Mouse (Mus musculus) natural killer cell, adult 2 months (primary cell): ENCODE data around the gene Nhlh2.

Experiments
- DNase-seq, 2 experiments: peaks; one replicate each; pipeline ENCODE4 v3.0.0; 2022; ENCODE audit warnings: low spot score in 2 of 2

Gene Nhlh2

DNA sequence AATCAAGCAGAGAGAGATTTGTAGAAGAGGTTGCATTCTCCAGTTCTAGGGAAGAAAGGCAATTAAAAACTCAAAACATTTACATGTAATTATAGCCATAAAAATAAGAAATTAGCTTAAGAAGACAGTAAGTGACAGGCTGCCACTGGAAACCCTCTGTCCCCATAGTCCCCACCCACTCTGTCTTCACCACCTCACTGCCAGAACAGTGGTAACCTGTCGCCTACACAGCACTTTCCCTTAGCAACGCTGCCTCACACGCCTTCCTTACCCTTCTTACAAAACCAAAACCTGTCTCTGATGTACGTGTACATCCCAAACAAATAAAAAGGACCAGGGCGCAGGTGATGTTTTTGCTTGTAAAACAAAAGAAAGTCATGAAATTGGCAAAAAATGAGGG is 15.8 kb downstream of the Nhlh2 start:
- no peak for DNase-seq

DNA sequence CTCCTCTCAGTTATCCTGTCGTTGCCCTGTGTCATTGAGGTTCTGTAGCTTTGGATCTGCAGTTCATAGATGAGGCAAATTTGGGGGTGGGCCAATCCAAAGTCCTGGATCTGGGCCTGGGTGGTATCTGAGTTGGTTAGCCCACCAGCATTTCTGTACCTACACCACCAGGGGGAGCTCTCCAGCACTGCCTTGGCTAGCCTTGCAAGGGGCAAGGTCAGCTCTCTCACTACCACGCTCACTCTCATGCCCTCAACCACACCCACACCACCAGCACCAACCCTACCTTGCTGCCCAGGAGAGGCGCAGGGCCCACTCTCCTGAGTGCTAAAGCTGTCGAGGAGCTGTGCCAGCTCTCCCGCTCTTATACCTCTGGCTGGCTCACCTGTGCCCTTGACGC is 18.0 kb downstream of the Nhlh2 start:
- DNase-seq, result no peak

DNA sequence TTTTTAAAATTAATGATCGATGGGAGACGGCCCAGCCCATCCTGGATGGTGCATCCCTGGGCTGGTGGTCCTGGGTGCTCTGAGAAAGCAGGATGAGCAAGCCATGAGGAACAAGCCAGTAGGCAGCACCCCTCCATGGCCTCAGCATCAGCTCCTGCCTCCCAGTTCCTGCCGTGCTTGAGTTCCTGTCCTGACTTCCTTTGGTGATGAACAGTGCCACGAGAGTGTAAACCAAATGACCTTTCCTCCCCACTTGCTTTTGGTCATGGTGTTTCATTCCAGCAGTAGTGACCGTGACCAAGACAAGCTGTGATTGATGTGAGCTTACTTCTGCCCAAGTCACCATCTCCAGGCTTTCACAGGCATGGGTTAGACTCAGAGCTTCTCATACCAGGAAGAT is 27.9 kb downstream of the Nhlh2 start:
- no peak for DNase-seq

DNA sequence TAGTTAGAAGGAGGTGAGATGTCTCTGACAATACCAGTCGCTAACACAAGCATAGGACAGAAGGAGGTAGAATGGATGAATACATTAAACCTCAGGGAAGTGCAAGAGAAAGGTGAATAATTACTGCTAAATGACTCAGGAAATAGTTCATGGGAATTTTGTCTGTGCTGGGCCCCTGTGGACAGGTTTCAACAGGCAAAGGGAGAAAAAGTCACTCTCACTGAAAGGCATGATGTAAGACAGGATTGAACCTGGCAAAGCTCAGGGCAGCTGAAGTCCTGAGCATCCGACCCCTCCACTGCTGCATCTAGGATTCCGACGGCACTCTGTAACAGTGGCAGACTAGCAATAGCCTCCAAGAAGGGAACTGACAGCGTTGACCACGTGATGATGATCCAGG is 28.7 kb downstream of the Nhlh2 start:
- no peak for DNase-seq

DNA sequence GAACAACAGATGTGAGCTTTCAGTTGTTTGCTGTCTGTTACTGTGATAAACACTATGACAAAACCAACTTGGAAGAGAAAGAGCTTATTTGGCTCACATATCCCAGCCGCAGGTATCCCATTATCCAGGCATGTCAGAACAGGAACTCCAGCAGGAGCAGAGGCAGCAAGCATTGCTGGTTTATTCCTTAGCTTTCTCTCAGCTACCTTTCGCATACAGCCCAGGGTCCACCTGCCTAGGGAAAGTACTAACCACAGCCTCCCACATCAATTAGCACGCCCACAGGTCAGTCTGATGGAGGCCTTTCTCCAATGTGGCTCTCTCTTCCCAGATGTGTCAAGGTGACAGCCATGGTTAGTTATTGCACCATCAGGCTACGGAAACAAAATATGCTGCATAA is 31.8 kb downstream of the Nhlh2 start:
- DNase-seq, result no peak

DNA sequence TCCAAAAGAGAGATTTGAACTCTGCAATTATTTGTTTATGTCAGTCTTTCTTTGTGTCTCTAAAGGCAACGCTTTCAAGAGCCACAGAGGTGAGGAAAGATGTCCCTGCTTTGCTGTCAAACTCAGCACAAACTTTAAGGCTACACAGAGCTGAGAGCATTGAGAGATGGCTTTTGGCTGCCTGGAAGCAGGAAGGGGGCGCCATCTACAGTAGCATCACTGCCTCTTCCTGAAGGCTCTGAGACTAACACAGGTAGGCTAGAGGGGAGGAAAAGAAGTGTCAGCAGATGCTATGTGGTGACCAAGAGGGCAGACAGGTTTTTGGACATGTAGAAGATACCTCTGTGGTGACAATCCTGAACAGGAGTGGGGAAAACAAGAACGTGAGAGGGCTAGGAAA is 35.2 kb downstream of the Nhlh2 start:
- no peak for DNase-seq

DNA sequence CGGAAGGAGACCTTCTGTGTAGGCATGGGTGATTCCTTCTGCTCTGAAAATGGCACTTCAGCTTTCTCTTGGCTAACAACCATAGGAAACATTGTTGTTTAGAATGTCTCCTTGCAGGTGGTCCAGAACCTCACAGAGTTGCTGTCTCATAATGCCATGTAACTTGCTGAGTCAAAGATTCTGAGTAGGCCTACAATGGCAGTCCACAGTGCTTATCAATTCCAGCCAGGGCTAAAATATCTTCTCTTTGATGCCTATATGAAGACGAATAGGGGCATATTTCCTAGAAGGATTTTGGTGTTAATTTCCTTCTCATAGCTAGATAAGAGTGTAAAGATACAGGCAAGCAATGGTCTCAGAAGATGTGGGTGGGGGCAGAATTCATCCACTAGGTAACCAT is 37.7 kb downstream of the Nhlh2 start:
- DNase-seq, result no peak

DNA sequence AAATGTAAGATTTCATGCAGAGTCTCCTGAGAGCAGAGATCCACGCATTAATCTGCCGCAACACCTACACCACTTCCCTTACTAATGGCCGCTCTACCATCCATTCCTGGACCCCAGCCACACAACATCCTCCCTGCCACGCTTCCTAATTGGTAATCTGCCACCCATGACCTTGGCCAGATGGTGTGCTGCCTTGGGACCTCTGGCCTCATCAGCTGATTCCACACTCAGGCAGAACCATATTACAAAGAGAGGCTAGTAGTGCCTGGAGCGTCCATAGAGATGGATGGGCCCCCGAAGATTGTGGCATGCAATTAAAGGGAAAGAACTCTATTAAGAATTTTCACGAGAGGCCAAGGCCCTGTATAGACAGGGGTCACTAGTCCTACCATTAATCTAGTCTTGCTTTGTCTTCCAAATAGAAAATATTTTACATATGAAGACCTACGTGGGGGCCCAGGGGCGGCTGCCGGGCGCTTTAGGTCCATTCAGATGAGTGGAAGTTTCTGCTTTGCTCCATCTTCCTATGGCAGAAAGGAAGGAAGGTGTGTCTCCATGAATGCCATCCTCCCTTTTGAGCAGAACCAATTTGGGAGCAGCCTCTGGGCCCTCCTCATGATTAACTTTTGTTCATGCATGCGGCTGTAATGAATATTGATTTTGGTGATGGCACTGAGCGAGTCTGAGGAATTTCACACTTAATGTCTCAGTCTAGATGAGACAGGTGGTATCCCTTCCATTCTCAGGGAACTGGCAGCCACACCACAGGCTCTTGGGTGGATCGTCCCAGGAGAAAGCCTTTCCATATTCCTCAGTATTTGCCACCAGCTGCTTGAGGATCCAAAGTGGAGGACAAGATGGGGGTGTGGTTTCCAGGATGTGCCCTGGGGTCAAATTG is 39.6 kb downstream of the Nhlh2 start:
- DNase-seq, result no peak

DNA sequence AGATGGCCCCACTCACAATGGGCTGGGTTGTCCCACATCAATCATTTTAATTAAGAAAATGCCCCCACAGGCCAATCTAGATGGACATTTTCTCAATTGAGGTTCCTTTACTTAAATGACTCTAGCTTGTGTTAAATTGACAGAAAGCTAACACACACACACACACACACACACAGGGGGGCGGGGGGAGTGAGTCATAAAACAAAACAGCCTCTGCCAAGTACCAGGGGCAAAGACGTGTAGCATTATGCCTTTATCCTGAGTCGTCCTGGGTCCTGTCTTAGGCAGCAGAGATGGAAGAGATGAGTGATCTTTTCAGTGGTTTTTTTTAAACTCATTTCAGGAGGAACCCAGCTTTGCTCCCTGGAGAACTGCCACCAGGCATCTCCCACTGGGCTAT is 42.2 kb downstream of the Nhlh2 start:
- DNase-seq, result no peak

DNA sequence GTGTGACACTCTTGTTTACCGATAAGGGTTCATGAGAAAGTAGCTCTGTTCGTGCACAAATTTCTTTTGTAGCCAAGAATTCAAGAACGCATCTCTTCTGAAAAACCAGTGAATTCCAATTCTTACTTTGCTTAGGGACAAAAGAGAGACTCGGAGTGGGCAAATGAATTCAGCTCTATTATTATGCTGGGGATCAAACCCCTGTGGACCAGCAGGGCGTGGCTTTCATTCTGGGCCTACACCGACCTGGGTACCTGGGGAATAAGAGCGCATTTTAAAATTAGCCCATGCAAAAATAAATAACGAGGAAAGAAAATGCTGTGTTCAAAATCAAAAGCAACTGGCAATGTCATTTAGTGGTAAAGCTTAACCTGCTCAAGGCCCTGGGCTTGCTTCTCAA is 43.4 kb downstream of the Nhlh2 start:
- DNase-seq, result no peak

DNA sequence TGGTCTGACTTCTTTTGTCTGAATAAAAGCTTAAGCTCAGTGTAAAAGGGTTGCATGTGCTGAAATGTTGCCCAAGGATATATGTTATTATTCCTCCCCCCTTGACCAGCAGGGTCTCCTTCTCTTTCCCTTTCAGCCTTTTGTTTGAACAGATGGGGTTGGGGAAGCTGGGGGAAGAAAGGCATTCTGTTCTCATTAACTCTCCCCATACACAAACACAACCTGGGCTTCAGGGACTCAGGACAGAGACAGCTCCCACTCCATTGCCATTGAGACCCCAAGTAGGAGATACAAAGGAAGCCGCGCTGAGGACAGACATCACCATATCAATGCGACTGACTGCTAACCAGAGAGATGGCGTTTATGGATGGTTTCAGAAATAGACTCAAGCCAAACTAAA is 46.0 kb downstream of the Nhlh2 start:
- DNase-seq, result no peak

DNA sequence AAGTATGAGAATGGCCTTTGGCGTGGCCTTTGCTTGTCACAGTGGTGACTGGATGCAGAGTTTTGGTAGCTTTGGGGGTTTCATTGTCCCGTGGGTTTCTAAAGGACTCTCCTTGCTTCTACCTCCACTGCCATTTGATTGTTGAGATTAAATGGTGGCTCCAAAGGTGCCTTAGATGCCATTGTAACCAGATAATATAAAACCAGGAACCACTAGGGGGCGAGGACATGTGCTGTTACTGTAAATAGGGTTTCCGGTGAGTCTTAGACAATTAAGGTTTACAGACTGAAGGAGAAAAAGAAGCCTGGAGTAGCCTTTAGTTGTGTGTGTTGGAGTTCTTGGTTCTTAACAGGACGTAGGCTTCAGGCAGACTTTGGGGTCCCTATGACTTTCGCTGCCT is 50.2 kb downstream of the Nhlh2 start:
- no peak for DNase-seq

DNA sequence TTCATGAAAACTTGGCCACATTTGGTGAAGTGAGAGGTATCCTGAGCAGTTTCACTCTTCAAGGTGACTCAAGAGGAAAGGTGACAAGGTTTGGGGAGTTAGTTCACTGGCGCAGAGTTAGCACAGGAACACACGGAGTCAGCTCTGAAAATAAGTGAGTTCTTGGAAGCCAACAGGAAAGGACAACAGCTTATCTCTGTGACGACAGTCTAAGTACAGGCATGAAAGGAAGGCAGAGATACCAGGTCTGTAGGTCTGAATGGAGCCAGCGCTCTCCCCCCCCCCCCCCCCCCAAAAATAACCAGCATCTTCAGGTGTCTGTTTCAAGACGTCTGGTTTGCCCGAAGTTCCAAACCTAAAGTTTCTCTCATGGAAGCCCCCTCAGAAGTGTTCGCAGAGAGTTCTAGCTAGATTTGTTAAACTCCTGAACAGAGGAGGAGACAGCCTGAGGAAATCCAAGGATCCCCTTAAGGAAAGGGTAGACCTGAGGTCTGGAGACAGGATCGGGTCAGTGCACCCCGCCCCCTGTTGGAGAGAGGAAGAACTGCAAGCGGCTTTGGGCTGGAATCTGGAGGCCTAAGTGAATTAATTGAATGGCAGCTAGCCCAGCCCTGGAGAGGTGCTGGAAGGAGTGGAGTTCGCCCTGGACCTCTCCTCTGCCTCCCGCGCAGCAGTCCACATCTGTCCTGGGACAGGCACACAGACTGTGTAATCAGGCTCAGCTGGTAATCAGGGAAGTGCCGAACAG is 52.2 kb downstream of the Nhlh2 start:
- DNase-seq, result peak in 1 of 2 experiments; percentile 10

DNA sequence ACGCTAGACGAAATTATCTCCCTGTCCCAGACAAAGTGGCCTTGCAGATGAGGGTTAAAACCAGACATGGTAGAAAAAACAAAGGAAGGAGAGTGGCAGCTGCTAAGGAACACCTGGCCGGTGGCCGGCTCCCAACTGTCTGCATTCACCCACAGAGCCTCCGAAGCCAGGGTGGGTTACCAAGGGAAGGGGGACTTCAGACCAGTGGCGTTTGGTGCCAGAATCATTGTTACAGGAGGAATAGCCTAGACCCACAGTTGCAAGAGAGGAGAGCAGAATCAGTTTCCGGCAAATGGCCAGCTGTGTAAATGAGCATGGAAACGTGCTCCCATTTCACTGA is 52.8 kb downstream of the Nhlh2 start:
- no peak for DNase-seq

DNA sequence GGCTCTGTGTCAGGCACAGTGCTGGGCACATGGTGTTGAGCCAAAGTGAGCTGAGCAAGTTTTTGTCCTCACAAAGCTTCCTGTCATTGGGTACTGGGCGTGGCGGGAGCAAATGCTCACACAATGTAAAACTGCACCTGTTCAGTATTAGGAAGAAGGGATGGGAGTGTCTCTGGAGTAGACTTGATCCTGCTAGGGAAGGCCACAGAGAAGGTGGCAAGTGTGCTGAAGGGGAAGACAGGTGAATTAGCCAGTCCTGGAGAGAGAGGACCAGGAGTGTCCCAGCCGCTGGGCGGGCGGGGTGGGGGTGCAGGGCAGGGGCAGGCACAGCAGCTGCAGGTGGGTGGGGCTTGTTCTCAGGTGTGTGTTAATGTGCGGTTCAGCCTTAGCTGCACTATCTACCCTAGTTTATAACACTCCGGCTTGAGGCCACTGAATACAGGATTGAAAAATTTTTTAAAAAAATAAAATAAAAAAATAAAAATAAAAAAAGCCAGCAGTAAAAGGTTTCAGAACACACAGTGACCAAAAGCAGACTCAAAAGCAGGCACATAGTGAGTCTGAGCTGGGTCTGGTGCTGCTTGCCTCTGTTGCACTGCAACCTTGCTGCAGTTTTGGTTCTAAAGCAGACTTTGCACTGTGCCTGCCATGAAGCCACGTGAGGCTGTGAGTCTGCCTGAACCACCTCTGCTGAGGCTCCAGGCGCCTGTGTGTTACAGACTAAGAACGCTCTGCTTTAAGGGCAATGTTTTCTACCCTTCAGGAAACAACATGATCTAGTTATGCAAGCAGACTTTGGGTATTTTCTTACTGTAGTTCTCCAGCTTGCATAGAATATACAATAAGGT is 53.6 kb downstream of the Nhlh2 start:
- no peak for DNase-seq

DNA sequence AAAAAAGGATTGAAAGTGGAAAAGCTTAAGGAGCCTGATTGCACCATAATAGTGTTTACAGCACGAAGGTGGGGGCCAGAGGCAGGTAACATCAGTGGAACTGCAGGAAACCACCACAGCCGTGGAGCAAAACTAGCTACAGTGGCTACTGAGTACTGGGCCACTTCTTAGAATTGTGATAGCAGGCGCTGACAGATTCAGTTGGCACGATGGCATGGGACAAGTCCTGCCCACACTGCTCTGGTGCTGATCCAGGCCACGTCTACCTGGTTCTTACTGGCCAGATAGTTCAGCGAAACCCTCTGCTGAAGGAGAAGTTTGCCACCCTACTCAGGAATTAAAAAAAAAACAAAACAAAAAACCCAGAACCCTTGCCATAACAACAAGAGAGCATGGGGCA is 54.7 kb downstream of the Nhlh2 start:
- no peak for DNase-seq
